Mouse (Mus musculus) kidney, embryonic 15.5 days (tissue): Measurements from ENCODE around the gene Dguok. TPM values are rescaled to one million over a fixed set of nuclear protein-coding genes. Genes with fewer than 3 reads are reported as not detected.

Experiments used
- ATAC-seq: fragments of 200-750 bp; cut with Nextera tagmentation; replicated peaks from 2 replicates; pipeline ENCODE4 v1.8.0; 2017; ENCODE audit warnings: moderate TSS enrichment; ENCODE audit not compliant: low FRiP score
- H3K27ac ChIP-seq: fragments of 300-500 bp; sonication (generic); 2 replicates; pipeline ENCODE4 v1.5.1; 2015; ENCODE audit warnings: mild to moderate bottlenecking, inconsistent platforms
- H3K27me3 ChIP-seq: fragments of 300-500 bp; sonication (generic); 2 replicates; pipeline ENCODE4 v1.6.1; 2015; ENCODE audit warnings: inconsistent platforms
- H3K36me3 ChIP-seq: fragments of 300-500 bp; sonication (generic); 2 replicates; pipeline ENCODE4 v1.6.1; 2015; ENCODE audit warnings: inconsistent platforms
- H3K4me1 ChIP-seq: fragments of 300-500 bp; sonication (generic); 2 replicates; pipeline ENCODE4 v1.6.1; 2015; ENCODE audit warnings: inconsistent platforms
- H3K4me2 ChIP-seq: fragments of 300-500 bp; sonication (generic); 2 replicates; pipeline ENCODE4 v1.6.1; 2015; ENCODE audit warnings: moderate library complexity, mild to moderate bottlenecking, inconsistent platforms
- H3K4me3 ChIP-seq: fragments of 300-500 bp; sonication (generic); replicated peaks from 2 replicates; pipeline ENCODE4 v1.5.1; 2015; ENCODE audit warnings: mild to moderate bottlenecking, inconsistent platforms
- H3K9ac ChIP-seq: fragments of 300-500 bp; sonication (generic); 2 replicates; pipeline ENCODE4 v1.6.1; 2015; ENCODE audit warnings: mild to moderate bottlenecking, inconsistent platforms
- H3K9me3 ChIP-seq: fragments of 300-500 bp; sonication (generic); replicated peaks from 2 replicates; pipeline ENCODE4 v1.6.1; 2016; ENCODE audit warnings: inconsistent platforms
- WGBS: fragments of 180-500 bp; shearing (Covaris S2); methylation state at CpG from one replicate; pipeline ENCODE4 v1.1.7; 2015; ENCODE audit warnings: mixed read lengths; 5-methylcytosine and 5-hydroxymethylcytosine counted together
- polyA plus RNA-seq: library from polyadenylated mRNA; unstranded; fragments of >200 nt; fragmentation: Nextera tagmentation; extraction: Ambion mirVana; gene quantifications from 2 replicates; pipeline ENCODE4 v1.2.1, GENCODE M21; 2015

Dguok gene
- 75.6 and 83.8 TPM in 2 replicates for polyA plus RNA-seq

GRCm38 (mm10) chr6:83506258-83507167 lies at the start of gene Dguok:
Gene Dguok (minus strand): TSS chr6:83506969.
- Histone ChIP-seq H3K4me2 (peak within 1 kb of the TSS; percentile 72), H3K36me3 (no peaks in the 10 kb centered on the region), H3K4me1 (peaks cover 28% of the 10 kb centered on the region), H3K9ac (peak within 1 kb of the TSS; percentile 68), H3K27me3 (no peaks in the 10 kb centered on the region), H3K4me3 (peak within 1 kb of the TSS; percentile 71), H3K9me3 (no peaks in the 10 kb centered on the region), H3K27ac (peak within 1 kb of the TSS; percentile 98)
- peak; percentile 99 for ATAC-seq
- WGBS, result under 1% methylated on average over 54 of the region's 54 CpGs

- Histone ChIP-seq H3K27ac (no peak overlapping the region), H3K27me3 (no peaks in the 10 kb centered on the region), H3K36me3 (peaks cover 60% of the 10 kb centered on the region), H3K4me3 (no peak overlapping the region), H3K4me1 (no peaks in the 10 kb centered on the region), H3K4me2 (no peak overlapping the region), H3K9ac (no peak overlapping the region), H3K9me3 (no peaks in the 10 kb centered on the region)
- WGBS, result 82% methylated on average over 6 of the region's 6 CpGs
- ATAC-seq, result no peak
These were observed 49.2 kb upstream of the Dguok start for GRCm38 (mm10) chr6:83555972-83556371.

- Histone ChIP-seq H3K36me3 (peaks cover 33% of the 10 kb centered on the region), H3K9me3 (no peaks in the 10 kb centered on the region), H3K4me3 (no peak overlapping the region), H3K4me1 (no peaks in the 10 kb centered on the region), H3K4me2 (no peak overlapping the region), H3K27ac (no peak overlapping the region), H3K27me3 (no peaks in the 10 kb centered on the region), H3K9ac (no peak overlapping the region)
- 21% methylated on average over 5 of the region's 5 CpGs for WGBS
- 0 out of 2 replicates have a peak, but pooled peaks have one; percentile 52 for ATAC-seq
These were observed 41.6 kb upstream of the Dguok start for GRCm38 (mm10) chr6:83548346-83548745.

- Histone ChIP-seq H3K27ac (no peak overlapping the region), H3K27me3 (no peaks in the 10 kb centered on the region), H3K4me1 (no peaks in the 10 kb centered on the region), H3K9ac (no peak overlapping the region), H3K36me3 (peaks cover 27% of the 10 kb centered on the region), H3K9me3 (no peaks in the 10 kb centered on the region), H3K4me3 (no peak overlapping the region), H3K4me2 (no peak overlapping the region)
- no peak for ATAC-seq
- 92% methylated on average over 3 of the region's 3 CpGs for WGBS
These were observed 39.0 kb upstream of the Dguok start for GRCm38 (mm10) chr6:83545778-83546177.

GRCm38 (mm10) chr6:83541756-83542456 lies 35.1 kb upstream of the Dguok start:
- H3K4me1 ChIP-seq, result no peaks in the 10 kb centered on the region
- no peaks in the 10 kb centered on the region for H3K27me3 ChIP-seq
- no peak overlapping the region for H3K4me3 ChIP-seq
- no peaks in the 10 kb centered on the region for H3K9me3 ChIP-seq
- H3K36me3 ChIP-seq, result peaks cover 19% of the 10 kb centered on the region
- no peak overlapping the region for H3K4me2 ChIP-seq
- H3K9ac ChIP-seq, result no peak overlapping the region
- peak overlapping the region; percentile 48 for H3K27ac ChIP-seq
- no peak; the same call in 1 of the 2 replicates for ATAC-seq
- whole genome bisulfite sequencing, result 68% methylated on average over 11 of the region's 11 CpGs

GRCm38 (mm10) chr6:83540017-83540416 lies 33.2 kb upstream of the Dguok start:
- no peaks in the 10 kb centered on the region for H3K9me3 ChIP-seq
- H3K4me2 ChIP-seq, result no peak overlapping the region
- H3K27ac ChIP-seq, result no peak overlapping the region
- no peak for ATAC-seq
- no peaks in the 10 kb centered on the region for H3K27me3 ChIP-seq
- peaks cover 7% of the 10 kb centered on the region for H3K36me3 ChIP-seq
- 52% methylated on average over 4 of the region's 4 CpGs for WGBS
- H3K9ac ChIP-seq, result no peak overlapping the region
- no peaks in the 10 kb centered on the region for H3K4me1 ChIP-seq
- H3K4me3 ChIP-seq, result no peak overlapping the region

- no peak overlapping the region for H3K4me2 ChIP-seq
- H3K27ac ChIP-seq, result no peak overlapping the region
- H3K4me1 ChIP-seq, result no peaks in the 10 kb centered on the region
- 33% methylated on average over 6 of the region's 6 CpGs for WGBS
- H3K27me3 ChIP-seq, result no peaks in the 10 kb centered on the region
- H3K4me3 ChIP-seq, result no peak overlapping the region
- ATAC-seq, result no peak
- no peaks in the 10 kb centered on the region for H3K36me3 ChIP-seq
- H3K9me3 ChIP-seq, result no peaks in the 10 kb centered on the region
- no peak overlapping the region for H3K9ac ChIP-seq
These were observed 30.0 kb upstream of the Dguok start for GRCm38 (mm10) chr6:83536795-83537059.

- Histone ChIP-seq H3K27me3 (no peaks in the 10 kb centered on the region), H3K27ac (no peak within 1 kb of the TSS), H3K4me2 (no peak within 1 kb of the TSS), H3K36me3 (no peaks in the 10 kb centered on the region), H3K9ac (no peak within 1 kb of the TSS), H3K9me3 (no peaks in the 10 kb centered on the region), H3K4me1 (no peaks in the 10 kb centered on the region), H3K4me3 (no peak within 1 kb of the TSS)
- ATAC-seq, result no peak
- WGBS, result 66% methylated on average over 12 of the region's 12 CpGs
These were observed 29.4 kb upstream of the Dguok start, which contains the start of gene Actg2 for GRCm38 (mm10) chr6:83536028-83536794. Gene Actg2 (minus strand): TSS chr6:83536265.

- Histone ChIP-seq H3K36me3 (no peaks in the 10 kb centered on the region), H3K27me3 (no peaks in the 10 kb centered on the region), H3K9ac (no peak overlapping the region), H3K9me3 (no peaks in the 10 kb centered on the region), H3K27ac (no peak overlapping the region), H3K4me2 (no peak overlapping the region), H3K4me3 (no peak overlapping the region), H3K4me1 (no peaks in the 10 kb centered on the region)
- 74% methylated on average over 2 of the region's 2 CpGs for whole genome bisulfite sequencing
- ATAC-seq, result no peak
These were observed 25.8 kb upstream of the Dguok start for GRCm38 (mm10) chr6:83532608-83533007.

- Histone ChIP-seq H3K36me3 (no peaks in the 10 kb centered on the region), H3K4me1 (no peaks in the 10 kb centered on the region), H3K9ac (no peak overlapping the region), H3K9me3 (no peaks in the 10 kb centered on the region), H3K4me2 (no peak overlapping the region), H3K27me3 (no peaks in the 10 kb centered on the region), H3K4me3 (no peak overlapping the region), H3K27ac (no peak overlapping the region)
- ATAC-seq, result no peak
- WGBS, result 60% methylated on average over 6 of the region's 6 CpGs
These were observed 16.4 kb upstream of the Dguok start for GRCm38 (mm10) chr6:83523194-83523593.

GRCm38 (mm10) chr6:83521784-83522183 lies 15.0 kb upstream of the Dguok start:
- H3K9me3 ChIP-seq, result no peaks in the 10 kb centered on the region
- H3K27ac ChIP-seq, result no peak overlapping the region
- H3K4me1 ChIP-seq, result no peaks in the 10 kb centered on the region
- ATAC-seq, result no peak
- no peak overlapping the region for H3K4me3 ChIP-seq
- H3K36me3 ChIP-seq, result no peaks in the 10 kb centered on the region
- H3K9ac ChIP-seq, result no peak overlapping the region
- no peak overlapping the region for H3K4me2 ChIP-seq
- 72% methylated on average over 6 of the region's 6 CpGs for WGBS
- H3K27me3 ChIP-seq, result no peaks in the 10 kb centered on the region

GRCm38 (mm10) chr6:83518637-83519036 lies 11.9 kb upstream of the Dguok start:
- Histone ChIP-seq H3K9me3 (no peaks in the 10 kb centered on the region), H3K36me3 (no peaks in the 10 kb centered on the region), H3K9ac (no peak overlapping the region), H3K4me2 (no peak overlapping the region), H3K27me3 (no peaks in the 10 kb centered on the region), H3K4me3 (no peak overlapping the region), H3K27ac (no peak overlapping the region), H3K4me1 (no peaks in the 10 kb centered on the region)
- 76% methylated on average over 3 of the region's 3 CpGs for WGBS
- no peak for ATAC-seq
